Mouse (Mus musculus) thymus, adult 2 months (tissue): ENCODE measurements around the gene Itga5.

Experiments used
- CTCF ChIP-seq: fragments of 200-500 bp; IDR thresholded peaks from 2 replicates; pipeline ENCODE4 v1.5.1; 2012; ENCODE audit warnings: mild to moderate bottlenecking, control low read depth, low read length, moderate library complexity, borderline replicate concordance; ENCODE audit not compliant: control insufficient read depth, poor library complexity, insufficient read depth; ENCODE audit errors: extremely low read depth
- POLR2A ChIP-seq: fragments of 200-500 bp; IDR thresholded peaks from 2 replicates; pipeline ENCODE4 v1.6.1; 2012; ENCODE audit warnings: mild to moderate bottlenecking, low read length, control low read depth, moderate library complexity; ENCODE audit not compliant: control insufficient read depth, poor library complexity, insufficient read depth; ENCODE audit errors: extremely low read depth

DNA sequence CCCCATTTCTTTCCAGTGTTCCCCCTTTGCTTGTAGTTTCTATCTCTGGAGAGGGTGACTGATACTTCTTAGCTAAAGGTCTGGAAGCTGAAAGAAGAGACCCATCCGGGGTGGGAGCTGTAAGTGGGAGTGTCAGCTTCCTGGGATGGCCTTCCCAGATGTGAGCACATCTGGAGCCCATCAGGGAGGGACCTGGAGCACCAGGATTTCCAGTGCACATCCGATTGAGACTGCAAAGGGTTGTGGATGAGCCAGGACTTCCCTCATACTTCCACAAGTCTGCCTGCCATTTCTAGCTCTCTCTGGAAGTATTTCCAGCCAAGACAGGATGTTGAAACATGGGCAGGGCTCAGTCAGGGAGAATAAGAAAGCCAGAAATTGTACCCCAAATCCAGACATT lies 4.6 kb upstream of the Itga5 start:
- TF ChIP-seq CTCF (no peak), POLR2A (no peak)
